Mouse (Mus musculus): ENCODE data around the gene Olfr551. TPM values are rescaled to one million over a fixed set of nuclear protein-coding genes. Genes with fewer than 3 reads are reported as not detected.
"Not testable (repeated sequence)": the region's sequence is repeated elsewhere in the genome, so short reads cannot be mapped to it uniquely, and the experiment has no call there.

Gene Olfr551
- total RNA-seq (2021): not detected

DNA sequence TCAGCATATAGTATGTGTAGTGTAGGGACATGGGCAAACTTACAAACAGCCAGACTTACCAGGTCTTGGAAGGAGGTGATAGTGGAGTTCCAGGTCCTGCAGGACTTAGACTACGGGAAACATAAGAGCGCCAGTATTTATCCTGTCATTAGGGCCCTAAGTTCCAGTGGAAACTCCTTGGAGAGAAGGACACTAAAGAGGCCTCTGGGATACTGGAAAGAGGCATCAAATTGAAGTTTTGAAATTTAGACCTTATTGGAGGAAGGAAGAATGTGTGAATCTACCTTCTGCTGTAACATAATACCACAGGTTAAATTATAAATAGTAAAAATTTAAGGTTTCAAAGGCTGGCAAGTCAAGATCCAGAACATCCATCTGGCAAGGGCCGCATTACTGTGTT, at the start of gene Olfr551:
Olfr551 (minus strand) TSS at position 101 of the 400 bp plus-strand sequence.
- DNase-seq (ENCODE audit: extremely low spot score in 1 of 2, low spot score in 1 of 2): no peak

DNA sequence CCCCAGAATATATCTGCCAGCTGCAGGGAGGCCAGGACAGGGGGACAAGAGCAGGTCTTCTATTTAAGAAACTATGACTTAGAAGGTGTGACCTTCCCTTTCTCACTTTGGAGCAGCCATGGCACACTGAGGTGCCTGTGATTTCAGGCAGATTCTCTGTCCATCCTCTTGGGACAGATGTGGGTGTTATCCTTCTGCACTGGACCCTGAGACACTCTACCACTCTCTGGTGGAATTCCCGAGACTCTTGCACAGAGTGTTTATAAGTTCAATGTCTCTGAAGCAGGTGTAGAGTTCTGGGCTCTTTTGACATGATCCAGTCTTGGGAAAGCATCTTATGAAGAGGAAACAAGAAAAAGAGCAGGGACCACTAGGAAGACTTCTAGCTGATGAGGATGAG, 46.4 kb upstream of the Olfr551 start, which contains the start of gene Olfr554:
Olfr554 (plus strand) TSS at position 301 of the 400 bp plus-strand sequence.
- DNase-seq (ENCODE audit: extremely low spot score in 1 of 2, low spot score in 1 of 2): no peak

DNA sequence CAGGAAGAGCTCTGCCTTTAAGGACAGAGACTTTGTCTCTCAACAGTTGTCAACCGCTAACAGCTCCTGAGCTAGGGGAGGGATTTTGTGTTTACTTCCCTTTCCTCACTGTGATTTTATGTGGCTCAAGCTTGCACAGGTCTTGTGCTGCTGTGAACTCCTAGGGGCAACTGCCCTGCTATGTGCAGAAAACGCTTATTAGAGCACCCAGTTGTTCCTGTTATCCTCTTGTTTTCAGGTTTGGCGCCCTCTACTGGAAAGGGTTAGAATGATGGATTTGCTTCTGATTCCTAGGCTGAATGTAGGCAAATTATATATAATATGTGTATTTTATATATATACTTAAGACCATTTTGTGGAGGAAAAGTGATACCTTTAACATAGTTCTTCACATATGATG, 45.0 kb upstream of the Olfr551 start:
- DNase-seq (ENCODE audit: extremely low spot score in 1 of 2, low spot score in 1 of 2): peak in 1 of 2 experiments; percentile 48

DNA sequence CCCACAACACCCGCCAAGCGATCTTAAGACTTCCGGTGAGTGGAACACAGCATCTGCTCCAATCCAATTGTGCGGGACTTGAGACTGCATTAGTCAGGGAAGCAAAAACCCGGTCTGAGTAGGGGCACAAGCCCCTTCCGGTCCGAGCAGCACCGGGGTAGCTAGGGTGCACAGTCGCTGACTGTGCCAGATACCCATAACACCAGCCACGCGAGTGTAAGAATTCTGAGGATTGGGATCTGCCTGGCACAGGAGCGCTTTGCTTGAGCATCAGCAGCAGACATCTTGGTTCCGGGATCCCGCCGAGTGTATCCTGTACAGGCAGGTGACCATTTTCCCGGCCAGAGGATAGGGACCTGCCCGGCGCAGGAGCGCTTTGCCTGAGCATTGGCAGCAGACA, 28.7 kb upstream of the Olfr551 start:
- DNase-seq (ENCODE audit: extremely low spot score in 1 of 2, low spot score in 1 of 2): not testable (repeated sequence)

DNA sequence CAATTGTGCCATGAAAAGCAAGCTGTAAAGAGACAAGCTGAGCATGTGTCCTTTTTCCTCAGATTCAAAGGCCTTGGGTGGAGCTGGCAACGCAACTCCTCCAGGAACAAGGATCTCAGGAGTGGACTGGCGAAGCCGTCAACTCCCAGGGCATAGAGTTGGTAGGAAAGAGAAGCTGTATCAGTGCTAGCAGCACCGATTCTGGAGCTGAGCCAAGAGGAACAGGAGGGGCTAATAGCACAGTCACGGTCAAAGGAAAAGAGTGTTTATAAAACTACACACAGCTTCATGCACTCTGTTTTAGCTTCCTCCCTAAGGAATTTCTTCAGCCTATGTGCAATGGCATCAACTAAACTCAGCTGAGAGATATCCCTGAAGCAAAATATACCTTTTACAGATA, 27.9 kb upstream of the Olfr551 start:
- DNase-seq (ENCODE audit: extremely low spot score in 1 of 2, low spot score in 1 of 2): no peak

DNA sequence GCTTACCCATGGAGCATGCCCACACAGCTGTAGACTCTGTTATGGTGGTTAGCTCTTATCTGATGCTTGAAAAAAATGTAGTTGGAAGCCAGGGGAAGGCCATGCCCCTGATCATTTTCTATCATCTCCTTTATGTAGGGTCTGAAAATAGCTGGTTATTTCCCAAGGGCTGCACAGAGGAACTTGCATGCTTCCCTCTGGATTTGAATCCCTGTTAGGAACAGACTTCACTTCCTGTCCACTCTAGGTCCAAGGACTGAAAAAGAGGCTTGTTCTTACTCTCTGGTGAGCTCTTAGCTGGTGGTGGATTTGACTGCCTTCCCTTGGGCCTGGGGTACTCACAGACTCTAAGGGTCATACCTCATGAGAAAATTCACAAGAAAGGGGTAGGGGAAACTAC, 26.4 kb upstream of the Olfr551 start, which contains the start of gene Olfr553:
Olfr553 (minus strand) TSS at position 101 of the 400 bp plus-strand sequence.
- DNase-seq (ENCODE audit: extremely low spot score in 1 of 2, low spot score in 1 of 2): no peak

DNA sequence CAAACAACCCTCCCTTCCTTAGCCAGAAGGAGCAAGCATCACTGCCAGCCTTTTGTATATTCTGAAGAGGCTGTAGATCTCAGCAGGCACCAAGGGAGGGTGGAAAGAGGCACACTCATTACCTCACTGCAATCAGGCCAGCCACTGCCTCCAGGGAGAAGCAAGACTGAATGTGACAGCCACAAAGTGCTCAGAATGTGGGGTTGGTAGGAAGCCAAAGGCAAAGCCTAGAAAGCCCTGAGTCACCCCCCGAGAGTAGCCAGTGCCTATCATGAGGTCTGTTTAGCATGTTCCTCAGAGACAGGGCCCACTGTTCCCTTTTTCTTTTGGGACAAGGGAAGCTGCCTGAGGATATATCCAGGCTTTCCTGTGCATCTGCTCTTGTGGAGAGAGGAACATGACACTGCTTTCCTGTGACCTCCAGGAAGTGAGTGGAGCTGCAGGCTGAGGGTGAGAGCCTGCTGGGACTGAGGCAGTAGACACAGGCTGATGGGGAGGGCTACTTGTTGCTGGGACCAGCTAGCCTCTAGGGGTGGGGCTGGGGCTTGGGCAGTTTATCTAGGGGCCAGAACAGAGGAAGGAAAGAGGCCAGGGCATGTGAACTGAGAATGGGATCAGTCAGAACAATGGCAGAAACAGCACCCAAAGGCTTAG, 5.8 kb upstream of the Olfr551 start, which contains the start of gene Olfr552:
Olfr552 (plus strand) TSS at position 393 of the 654 bp plus-strand sequence.
- DNase-seq (ENCODE audit: extremely low spot score in 1 of 2, low spot score in 1 of 2): no peak

DNA sequence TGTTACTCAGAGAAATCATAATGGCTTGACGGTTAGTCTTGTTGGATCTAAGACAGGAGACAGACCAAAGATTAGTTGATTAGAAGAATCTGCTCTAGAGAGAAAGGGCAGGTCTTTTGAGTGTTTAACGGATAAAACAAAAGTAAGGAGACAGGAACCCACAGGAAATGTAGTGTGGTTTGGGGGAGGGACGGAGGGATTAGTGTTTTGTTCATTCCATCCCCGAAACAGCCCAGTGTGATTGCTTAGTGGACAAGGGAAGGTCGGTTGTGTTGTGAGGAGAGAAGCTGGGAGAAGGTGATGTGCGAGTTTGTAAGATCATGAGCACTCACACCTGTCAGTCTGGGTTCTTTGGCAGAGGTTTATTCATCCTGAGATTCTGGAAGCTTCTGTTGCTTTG, 15.7 kb downstream of the Olfr551 start:
- no peak for DNase-seq (ENCODE audit: extremely low spot score in 1 of 2, low spot score in 1 of 2)

DNA sequence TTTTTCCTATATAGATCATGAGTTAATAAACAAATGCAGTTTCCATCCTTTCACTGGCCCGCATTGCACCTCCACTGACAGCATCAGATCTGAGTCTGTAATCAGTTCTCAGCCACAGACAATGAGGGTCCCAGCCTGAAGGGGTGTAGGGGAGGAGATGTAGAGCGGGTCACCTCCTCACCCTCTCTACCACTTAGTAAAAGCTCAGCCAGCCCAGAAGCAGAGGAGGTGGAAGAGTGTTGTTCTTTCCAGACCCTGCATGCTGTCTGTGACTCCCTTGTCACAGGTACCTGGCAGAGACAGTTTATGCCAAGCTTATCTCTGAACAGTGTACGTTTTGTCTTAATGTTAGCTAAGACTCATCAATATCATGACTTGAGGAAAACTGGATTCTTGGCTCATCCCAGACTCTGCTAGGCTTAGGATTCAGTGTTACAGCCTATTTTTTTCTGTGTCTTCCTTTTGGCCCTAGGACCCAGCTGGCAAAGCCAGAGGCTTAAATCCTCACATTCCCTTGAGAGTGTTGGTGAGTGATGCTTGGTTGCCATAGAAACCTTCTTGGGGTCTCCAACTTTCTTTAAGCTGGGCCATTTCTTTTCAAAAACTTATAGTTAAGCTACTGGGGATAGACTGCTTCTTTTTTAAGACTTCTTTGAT, 18.4 kb downstream of the Olfr551 start:
- no peak for DNase-seq (ENCODE audit: extremely low spot score in 1 of 2, low spot score in 1 of 2)

DNA sequence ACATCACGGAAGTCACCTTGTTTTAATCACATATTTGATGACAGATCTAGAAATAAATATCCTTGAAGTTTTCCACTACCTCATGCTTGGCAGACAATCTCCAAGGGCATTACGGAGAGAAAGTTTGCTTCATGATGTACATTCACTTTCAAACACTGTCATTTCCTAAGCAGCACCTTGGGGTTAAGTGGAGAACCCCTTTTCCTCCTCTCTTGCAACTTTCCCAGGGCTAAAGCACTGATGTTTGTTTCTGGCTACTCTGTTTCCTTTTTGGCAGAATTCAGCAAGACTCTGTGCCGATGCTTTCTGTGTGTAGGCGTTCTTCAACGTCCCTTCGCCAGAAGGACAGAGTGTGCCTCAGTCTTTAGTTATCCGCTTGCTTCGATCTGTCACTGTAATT, 20.5 kb downstream of the Olfr551 start, which contains the start of gene Olfr550:
Olfr550 (plus strand) TSS at position 301 of the 400 bp plus-strand sequence.
- no peak for DNase-seq (ENCODE audit: extremely low spot score in 1 of 2, low spot score in 1 of 2)

DNA sequence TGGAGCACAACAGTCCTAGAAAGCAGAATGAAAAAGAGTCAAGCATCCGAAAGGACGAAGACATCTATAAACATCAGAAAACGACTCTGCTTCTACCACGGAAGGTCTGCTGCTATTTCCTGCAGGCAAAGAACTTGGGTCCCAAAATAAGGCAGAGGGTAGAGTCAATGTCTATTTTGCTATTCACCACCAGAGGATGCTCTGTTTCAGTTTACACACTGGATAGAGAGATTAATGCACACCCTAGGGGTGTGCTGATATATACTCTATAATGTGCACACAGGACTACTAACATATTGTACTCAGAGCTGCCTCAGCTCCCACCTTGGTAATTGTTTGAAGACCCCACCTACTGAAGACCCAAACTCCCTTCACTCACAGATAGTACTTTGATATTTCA, 25.5 kb downstream of the Olfr551 start:
- no peak for DNase-seq (ENCODE audit: extremely low spot score in 1 of 2, low spot score in 1 of 2)

DNA sequence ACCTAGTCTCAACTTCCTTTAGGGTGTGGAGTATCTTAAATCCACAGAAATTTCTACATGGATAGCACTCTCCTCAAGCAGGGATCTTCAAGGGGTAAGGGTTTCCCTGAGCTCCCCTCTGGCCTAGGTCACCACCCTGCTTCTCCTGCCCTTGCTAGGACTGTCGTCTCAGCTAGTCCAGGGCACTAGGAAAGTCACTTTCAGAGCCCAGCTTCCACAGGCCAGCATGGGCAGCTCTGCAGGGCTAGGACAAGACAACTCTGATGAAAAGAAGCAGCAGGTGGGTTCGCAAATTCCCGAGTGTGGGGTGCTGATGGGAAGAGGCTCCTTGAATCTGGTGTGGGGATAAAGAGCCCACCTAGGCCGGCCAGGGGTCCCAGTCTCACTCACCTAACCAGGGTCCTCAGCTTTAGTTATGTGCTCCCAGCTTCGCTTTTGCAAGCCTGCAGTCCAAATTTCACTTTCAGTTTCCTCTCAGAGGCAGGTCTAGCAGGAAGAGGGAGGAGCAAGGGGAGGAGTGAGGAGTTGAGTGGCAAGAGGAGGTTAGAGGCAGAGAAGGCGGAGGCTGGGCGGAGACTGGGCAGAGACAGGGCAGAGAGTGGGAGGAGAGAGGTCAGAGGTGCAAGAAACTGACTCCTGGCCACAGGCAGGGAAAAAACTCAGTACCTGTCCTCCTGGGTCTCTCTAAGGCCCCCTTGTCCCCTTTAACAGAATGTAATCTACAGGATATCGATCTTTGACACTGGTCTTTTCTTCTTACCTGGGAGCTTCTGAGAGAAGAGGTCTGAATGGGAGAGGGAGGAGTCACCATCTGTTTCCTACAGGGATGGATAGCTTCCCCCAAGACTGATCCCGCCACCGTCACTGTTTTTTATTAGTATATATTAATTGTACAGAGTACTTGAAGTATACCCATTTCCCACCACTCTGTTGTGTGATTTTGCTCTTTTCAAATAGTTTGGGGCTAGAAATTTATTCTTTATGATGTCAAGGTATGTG, 26.4 kb downstream of the Olfr551 start, which contains the start of gene Trim21:
Trim21 (minus strand) TSS at position 488 of the 999 bp plus-strand sequence.
- peak; percentile 13 to 33 for DNase-seq (ENCODE audit: extremely low spot score in 1 of 2, low spot score in 1 of 2)

DNA sequence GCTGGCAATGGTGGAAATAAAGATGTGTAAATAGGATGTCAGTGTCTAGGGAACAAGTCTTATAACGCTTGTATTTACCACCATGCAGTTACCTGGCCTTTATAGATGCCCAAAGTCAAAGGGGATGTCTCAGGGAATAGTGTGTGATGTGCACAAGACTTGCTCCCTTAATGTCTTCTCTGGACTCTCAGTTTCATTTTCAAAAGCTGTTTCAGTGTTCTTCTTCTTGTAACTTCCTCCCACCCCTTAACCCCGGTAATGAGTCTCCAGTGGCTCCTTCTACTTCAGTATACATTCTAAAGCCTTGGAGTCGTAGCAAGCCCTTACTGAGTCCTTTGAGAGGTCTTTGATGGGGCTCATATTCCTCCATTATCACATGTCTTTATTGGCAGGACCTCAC, 38.4 kb downstream of the Olfr551 start:
- no peak for DNase-seq (ENCODE audit: extremely low spot score in 1 of 2, low spot score in 1 of 2)

DNA sequence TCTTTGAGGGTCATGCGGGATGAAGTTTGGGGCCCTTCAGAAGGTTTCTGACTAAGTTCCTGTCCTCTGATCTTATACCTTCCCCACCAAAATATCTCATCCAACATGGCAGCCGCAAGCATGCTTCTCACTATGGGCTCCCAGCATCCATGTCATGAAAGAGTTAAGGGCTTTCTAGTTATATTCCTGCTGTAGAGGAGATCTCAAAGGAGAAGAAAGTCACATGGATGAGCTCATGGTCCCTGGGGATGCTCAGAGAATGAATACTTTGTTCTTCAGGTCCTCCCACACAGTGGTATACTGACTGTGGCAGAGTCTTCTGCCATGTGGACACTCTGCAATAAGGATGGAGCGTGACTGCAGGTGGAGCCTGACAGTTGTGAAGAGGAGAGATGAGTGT, 42.1 kb downstream of the Olfr551 start, which contains the start of gene Olfr549:
Olfr549 (plus strand) TSS at position 301 of the 400 bp plus-strand sequence.
- no peak for DNase-seq (ENCODE audit: extremely low spot score in 1 of 2, low spot score in 1 of 2)

DNA sequence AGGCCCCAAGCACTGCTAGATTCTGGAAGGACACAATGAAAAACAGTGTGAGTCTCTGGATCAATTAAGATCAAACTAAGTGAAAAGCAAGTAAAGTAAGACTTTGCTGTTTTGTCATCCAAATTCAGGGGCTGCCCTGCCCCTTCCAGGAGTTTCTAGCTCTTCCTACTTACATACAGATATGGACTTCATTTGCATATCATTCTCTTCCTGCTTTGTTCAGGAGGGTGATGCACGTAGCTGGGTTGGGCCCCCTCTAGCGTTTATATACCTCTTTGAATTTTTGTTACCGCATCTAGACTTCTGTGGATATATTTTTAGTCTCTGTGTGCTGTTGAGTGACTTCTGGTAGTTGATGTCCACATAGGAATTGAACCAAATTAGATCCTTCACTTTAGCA, 50.4 kb downstream of the Olfr551 start:
- DNase-seq (ENCODE audit: extremely low spot score in 1 of 2, low spot score in 1 of 2): no peak

DNA sequence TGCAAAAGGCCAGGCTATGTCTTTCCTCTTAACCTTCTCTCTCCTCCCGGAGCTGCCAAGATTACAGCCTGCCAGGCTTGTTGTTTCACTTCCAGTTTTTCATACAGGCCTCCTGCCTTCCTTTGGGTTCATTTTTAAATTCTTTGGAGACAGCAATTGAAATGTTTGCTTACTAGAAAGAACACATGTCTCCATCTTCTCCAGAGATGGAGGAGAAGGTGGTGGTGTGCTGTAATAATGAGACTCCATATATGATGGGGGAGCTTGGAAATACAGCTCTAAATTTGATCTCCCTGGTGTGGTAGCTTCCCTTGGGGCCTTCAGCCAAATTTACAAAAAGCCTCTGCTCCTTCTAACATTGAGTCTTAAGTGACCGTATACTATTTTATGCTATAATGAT, 51.1 kb downstream of the Olfr551 start, which contains the start of gene Olfr548-ps1:
Olfr548-ps1 (plus strand) TSS at position 301 of the 400 bp plus-strand sequence.
- no peak for DNase-seq (ENCODE audit: extremely low spot score in 1 of 2, low spot score in 1 of 2)

DNA sequence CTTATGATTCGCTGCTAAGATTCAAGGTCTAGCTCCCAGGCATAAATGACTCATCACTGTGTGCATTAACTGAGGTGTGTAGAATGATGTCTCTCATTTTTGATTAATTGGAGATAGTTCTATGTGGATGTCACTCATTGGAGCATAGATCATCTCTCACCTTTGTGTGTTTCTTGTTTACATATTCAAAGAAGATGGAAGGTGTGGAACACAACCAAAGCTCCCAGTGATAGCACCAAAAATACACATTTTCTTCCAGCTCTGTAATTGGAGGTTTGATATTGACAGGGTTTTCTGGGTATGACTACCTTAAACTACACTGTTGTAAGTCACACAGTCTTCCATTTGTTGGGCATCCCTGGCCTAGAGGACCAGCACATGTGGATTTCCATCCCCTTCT, 57.2 kb downstream of the Olfr551 start, which contains the start of gene Olfr547:
Olfr547 (plus strand) TSS at position 301 of the 400 bp plus-strand sequence.
- DNase-seq (ENCODE audit: extremely low spot score in 1 of 2, low spot score in 1 of 2): no peak
